ENCODE assay signal across 1 mouse cellular context in genomic region chr4:140812609-140813008, GRCm38 (mm10).
TF ChIP-seq lines count a peak whose summit lies in the region.

No protein-coding gene starts in this region.

TF ChIP-seq in MEL, 35 proteins besides CTCF, POLR2A, EP300 and RAD21 (continued from another document):
- TF ChIP-seq MEF2A (IDR thresholded peaks at IDR 0.05; ENCODE audit: extremely low read depth, insufficient replicate concordance, low read depth, low read length, poor library complexity, severe bottlenecking): no peak
- peak; percentile 57 for TF ChIP-seq SIN3A (IDR thresholded peaks at IDR 0.05; ENCODE audit: low read length)
- TF ChIP-seq TBP (IDR thresholded peaks at IDR 0.05; ENCODE audit: low read depth, low read length): no peak
- TF ChIP-seq POLR2AphosphoS5 (IDR thresholded peaks at IDR 0.05; ENCODE audit: borderline replicate concordance, low read depth, low read length): no peak
- no peak for TF ChIP-seq CHD2 (IDR thresholded peaks at IDR 0.05; ENCODE audit: low read length)
- TF ChIP-seq RCOR1 (IDR thresholded peaks at IDR 0.05; ENCODE audit: low read depth, low read length): 0 out of 2 replicates have a peak, but pooled peaks have one; percentile 5
- TF ChIP-seq JUND (IDR thresholded peaks at IDR 0.05; ENCODE audit: low read depth, low read length): no peak
- peak; percentile 64 for TF ChIP-seq USF1 (IDR thresholded peaks at IDR 0.05; ENCODE audit: low read depth, low read length)
- peak; percentile 92 for TF ChIP-seq ETS1 (IDR thresholded peaks at IDR 0.05; ENCODE audit: low read depth, low read length)
- no peak for TF ChIP-seq MAFK (IDR thresholded peaks at IDR 0.05; ENCODE audit: borderline replicate concordance, low read depth, low read length)
TF ChIP-seq in MEL: peak in this region for 8.
